Mouse (Mus musculus) ovary, postnatal 10 days (tissue): ENCODE data around the gene Erbb3.
A peak's percentile ranks its signal among the peaks of the same experiment; 100 is the strongest.
"Not testable (repeated sequence)": the region's sequence is repeated elsewhere in the genome, so short reads cannot be mapped to it uniquely, and the experiment has no call there.

Experiments
- DNase-seq: peaks from one replicate; pipeline ENCODE4 v3.0.0; 2022; ENCODE audit warnings: low spot score

Erbb3 gene

GRCm38 (mm10) chr10:128589464-128590192, at the start of gene Erbb3:
Erbb3 (minus strand) TSS chr10:128589652.
- DNase-seq: peak; percentile 35

DNA sequence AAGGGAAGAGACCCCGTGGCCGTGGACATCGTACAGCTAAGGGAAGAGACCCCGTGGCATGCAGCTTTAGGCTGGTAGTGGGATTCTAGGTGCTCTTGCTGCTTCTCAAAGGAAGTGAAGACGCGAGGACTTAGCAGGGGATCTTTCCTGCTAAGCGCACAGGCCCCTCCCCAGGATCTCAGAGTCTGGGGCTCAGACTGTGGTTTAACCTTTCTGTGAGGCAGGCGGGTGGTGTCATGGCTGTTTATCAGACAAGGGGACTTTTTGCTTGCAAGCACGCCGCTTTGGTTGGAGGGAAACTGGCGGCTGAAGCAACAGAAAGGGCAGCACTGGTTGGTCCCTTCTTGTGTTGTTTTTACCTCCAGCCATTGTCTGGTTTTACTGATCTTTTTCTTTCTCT, 47.6 kb upstream of the Erbb3 start:
- no peak for DNase-seq

GRCm38 (mm10) chr10:128636561-128636960, 47.1 kb upstream of the Erbb3 start:
- DNase-seq: no peak

GRCm38 (mm10) chr10:128635697-128636096, 46.2 kb upstream of the Erbb3 start:
- no peak for DNase-seq

DNA sequence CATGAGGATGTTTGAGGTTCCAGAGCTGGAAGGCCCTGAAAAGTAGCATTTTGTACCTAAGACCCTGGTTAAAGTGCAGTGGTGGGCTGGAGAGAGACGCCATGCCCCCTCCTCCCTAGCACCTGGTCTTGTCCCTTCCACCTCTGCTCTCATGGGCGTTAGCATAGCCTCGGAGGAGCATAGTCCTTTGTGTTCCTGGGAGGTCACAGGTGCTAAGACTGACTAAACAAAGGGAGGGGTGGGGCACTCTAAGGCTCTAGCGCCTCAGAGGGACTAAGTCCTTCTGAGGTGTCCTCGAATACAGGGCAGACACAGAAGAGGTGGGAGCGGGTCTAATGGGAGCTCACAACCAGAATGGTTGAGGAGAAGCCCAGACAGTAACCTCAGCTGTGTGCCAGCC, 42.1 kb upstream of the Erbb3 start:
- DNase-seq: no peak

DNA sequence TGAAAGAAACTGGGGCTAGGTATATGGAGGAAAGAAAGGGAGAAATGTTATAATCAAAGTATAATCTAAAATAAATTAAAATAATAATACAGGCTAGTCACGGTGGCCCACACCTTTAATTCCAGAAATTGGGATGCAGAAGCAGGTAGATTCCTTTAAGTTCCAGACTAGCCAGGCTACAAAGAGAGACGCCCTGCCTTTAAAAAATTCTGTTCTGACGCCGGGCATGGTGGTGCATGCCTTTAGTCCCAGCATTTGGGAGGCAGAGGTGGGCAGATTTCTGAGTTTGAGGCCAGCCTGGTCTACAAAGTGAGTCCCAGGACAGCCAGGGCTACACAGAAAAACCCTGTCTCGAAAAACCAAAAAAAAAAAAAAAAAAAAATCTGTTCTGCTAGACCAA, 40.9 kb upstream of the Erbb3 start:
- DNase-seq: not testable (repeated sequence)

DNA sequence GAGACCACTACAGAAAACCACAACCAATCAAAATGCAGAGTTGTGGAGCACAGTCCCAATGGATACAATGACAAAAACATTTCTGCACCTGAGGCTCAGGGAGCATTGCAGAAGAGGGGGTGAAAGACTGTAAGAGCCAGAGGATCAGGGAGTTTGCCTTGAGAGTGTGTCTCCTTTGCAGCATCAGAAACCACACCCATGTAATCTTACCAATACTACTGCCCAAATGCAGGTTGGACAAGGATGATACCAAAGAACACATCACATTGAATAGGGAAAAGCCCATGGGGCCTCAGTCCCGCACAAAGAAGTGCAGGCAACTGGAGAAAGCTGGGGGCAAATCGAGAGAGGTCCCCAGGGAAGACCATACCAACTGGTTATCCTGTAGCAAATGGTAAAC, 40.3 kb upstream of the Erbb3 start:
- no peak for DNase-seq

DNA sequence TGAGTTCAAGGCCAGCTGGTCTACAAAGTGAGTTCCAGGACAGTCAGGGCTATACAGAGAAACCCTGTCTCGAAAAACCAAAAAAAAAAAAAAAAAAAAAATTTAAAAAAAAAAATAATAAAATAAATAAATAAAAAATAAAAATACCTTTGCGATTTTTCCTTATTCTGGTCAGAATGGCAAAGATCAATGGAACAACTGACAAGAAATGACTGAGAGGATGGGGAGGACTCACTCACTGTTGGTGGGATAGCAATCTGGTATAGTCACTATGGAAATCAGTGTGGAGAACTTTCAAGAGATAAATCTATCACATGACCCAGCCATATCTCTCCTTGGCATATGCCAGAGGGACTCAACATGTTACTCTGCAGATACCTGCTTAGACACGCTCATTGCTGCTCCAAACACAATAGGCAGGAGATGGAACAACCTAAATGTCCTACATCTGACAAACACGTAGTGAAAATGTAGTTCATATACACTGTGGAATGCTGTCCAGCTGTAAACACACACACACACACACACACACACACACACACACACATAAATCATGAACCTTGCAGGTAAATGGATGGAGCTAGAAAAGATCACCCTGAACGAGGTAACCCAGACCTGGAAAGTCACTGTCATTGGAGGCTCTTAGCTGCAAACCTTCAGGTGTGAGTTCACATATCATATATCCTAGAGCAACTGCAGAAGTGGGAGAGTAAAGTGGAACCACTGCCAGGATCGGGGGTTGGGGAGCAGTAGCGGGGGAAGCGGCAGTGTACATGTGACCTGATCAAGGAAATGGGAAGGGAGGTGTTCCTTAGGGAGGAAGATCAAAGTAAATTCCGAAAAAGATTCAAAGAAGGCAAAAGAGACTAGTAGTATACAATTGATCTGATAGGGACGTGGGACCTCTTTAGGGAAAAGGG, 38.2 kb upstream of the Erbb3 start:
- no peak for DNase-seq

- peak; percentile 82 for DNase-seq
These were observed 37.2 kb upstream of the Erbb3 start, which contains the start of gene Rps26 for GRCm38 (mm10) chr10:128626311-128627310. Rps26 (minus strand) TSS chr10:128626747.

- DNase-seq: no peak
These were observed 35.9 kb upstream of the Erbb3 start for GRCm38 (mm10) chr10:128625287-128625894.

DNA sequence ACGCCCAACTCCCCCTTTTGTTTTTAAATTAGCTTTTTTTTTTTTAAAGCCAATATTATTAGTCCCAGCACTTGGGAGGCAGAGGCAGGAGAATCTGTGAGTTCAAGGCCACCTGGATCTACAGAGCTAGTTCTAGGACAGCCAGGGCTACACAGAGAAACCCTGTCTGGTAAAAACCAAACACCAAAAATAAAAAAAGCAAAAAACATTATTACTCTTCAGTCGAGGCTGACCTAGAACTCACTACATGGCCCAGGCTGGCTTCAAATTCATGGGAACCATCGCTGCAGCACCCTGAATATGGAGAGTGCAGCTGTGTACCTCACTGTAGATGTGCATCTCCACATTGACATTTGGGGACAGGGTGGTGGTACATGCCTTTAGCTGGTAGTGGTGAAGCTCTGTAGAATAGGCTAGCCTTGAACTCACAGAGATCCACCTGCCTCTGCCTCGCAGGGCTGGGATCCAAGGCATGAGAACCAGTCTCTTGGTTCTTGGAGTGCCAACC, 33.7 kb upstream of the Erbb3 start:
- DNase-seq: not testable (repeated sequence)

DNA sequence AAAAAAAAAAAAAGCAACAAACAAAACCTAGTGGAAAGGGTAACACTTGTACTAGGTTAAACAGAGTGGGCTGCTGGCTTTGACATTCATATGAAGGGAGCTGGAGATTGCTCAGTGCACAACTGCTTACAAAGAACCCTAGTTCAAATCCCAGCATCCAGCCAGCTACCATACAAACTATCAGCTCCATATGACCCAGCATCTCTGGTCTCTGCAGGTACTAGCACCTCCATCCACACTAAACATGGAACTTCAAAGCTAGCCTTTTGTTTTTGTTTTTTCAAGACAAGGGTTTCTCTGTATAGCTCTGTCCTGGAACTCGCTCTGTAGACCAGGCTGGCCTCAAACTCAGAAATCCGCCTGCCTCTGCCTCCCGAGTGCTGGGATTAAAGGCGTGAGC, 33.2 kb upstream of the Erbb3 start:
- no peak for DNase-seq

- no peak for DNase-seq
These were observed 32.6 kb upstream of the Erbb3 start for GRCm38 (mm10) chr10:128621986-128622520.

DNA sequence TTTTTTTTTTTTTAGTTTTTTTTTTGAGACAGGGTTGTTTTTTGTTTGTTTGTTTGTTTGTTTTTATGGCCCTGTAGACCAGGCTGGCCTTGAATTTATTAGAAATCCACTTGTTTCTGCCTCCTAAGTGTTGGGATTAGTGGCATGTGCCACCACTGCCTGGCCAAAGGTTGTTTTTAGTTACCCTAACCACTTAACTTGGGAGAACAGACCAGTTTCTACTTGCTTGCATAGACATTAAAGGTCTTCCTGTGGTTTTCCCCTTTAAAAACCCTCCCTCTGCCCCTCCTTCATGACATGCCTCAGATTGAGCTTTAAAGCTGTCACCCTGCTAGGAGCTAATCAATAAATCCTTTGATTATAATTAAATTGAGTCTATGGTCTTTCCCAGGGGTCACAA, 30.8 kb upstream of the Erbb3 start:
- DNase-seq: no peak

GRCm38 (mm10) chr10:128619148-128619547, 29.7 kb upstream of the Erbb3 start:
- DNase-seq: not testable (repeated sequence)

DNA sequence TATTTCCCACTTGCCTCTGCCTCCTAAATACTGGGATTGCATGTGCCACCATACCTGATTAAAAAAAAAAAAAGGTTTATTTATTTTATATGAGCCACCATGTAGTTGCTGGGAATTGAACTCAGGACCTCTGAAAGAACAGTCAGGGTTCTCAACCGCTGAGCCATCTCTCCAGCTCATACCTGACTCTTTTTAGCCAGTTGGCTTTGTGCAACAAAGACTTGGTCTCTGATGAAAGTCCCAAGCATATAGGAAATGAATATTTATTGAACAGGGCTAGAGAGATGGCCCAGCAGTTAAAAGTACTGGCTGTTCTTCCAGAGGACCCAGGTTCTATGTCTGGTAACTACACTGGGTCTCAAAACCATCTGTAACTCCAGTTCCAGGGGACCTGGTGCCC, 29.1 kb upstream of the Erbb3 start:
- DNase-seq: no peak

DNA sequence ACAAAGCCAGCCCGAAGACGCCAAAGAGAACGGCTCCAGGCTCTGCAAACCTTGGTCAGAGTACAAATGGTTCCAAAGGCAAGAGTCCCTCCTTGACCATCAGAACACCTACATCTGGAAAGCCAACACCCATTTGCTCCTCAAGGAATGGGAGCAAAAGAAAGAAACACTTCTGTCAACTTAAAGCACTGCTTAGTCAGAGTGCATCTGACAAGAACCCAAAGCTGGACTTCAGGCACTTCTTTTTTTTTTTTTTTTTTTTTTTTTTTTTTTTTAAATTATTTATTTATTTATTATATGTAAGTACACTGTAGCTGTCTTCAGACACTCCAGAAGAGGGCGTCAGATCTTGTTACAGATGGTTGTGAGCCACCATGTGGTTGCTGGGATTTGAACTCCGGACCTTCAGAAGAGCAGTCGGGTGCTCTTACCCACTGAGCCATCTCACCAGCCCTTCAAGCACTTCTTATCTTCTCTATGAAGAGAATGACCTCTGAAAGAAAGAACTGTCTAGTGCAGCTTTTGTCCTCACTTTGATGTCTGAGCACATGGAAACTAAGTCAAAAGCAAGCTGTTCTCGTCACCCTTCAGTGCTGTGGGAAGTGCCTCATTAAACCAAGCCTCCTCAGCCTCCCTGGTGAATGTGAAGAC, 26.5 kb upstream of the Erbb3 start:
- not testable (repeated sequence) for DNase-seq

DNA sequence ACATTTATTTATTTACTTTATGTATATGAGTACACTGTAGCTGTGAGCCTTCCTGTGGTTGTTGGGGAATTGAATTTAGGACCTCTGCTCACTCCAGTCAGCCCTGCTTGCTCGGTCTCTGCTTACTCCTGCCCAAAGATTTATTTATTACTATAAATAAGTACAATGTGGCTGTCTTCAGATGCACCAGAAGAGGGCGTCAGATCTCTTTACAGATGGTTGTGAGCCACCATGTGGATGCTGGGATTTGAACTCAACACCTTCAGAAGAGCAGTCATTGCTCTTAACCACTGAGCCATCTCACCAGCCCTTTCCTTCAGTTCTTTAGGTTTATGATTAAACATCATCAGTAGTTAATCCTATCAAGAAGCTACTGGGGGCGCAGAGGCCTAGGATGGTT, 25.5 kb upstream of the Erbb3 start:
- DNase-seq: no peak

DNA sequence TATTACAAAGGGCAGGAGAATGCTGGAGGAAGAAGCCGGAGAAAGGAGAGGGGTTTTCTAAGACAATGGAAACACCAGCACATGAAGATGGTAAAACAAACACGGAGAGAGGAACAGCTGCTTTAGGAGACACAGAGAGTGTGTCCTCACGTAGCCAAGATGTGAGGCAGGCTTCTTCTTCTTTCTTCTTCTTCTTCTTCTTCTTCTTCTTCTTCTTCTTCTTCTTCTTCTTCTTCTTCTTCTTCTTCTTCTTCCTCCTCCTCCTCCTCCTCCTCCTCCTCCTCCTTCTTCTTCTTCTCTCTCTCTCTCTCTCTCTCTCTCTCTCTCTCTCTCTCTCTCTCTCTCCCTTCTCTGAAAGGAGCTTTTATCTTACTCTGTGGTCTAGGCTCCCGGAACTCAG, 24.4 kb upstream of the Erbb3 start:
- DNase-seq: not testable (repeated sequence)

DNA sequence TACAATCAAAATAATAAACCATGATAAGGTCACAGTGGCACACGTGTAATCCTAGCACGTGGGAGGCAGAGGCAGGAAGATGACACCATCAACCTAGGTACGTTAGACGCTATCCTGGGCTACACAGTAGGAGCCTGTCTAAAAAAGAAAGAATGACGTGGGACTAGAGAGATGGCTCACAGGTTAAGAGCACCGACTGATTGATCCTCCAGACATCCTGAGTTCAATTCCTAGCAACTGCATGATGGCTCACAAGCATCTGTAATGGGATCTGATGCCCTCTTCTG, 23.6 kb upstream of the Erbb3 start:
- DNase-seq: no peak
